Mouse (Mus musculus): ENCODE measurements around the gene Rab9.

DNA sequence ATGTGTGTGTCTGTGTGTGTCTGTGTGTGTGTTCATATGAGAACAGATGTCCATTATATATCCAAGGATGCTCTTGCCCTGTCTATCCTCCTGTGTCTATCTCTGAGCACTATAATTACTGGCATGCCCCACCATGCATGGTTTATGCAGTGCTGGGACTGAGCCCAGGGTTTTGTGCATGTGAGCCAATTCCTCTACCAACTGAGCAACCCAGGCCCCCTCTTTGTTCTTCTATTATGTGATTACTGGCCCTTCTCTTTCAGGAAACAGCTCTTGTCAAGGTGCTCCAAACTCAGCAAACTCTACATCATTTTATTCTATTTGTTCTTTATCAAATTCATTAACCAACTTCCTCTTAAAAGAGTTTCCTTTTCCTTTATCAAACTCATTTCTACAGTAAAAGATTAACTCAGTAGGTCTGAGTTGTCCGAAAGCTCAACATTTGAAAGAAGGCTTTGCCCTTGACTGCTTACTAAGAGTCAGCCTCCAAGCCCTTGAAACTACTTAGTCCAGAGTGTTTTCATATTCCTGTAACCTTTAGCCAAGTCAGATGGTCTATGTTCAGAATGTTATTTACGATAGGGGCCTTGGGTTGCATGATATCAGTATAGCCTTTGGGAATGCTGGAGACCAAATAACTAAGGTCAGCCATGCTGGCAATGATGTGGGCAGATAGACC lies 46.1 kb upstream of the Rab9 start:
- no peak for TF ChIP-seq CTCF (IDR thresholded peaks at IDR 0.05; ENCODE audit: low read depth)
- TF ChIP-seq EP300 (optimal IDR thresholded peaks at IDR 0.05) = no peak
